Mouse (Mus musculus) midbrain, embryonic 15.5 days (tissue): ENCODE results near the gene Phf11c. TPM values are rescaled to one million over a fixed set of nuclear protein-coding genes. Genes with fewer than 3 reads are reported as not detected.
"Not testable (repeated sequence)": the region's sequence is repeated elsewhere in the genome, so short reads cannot be mapped to it uniquely, and the experiment has no call there.

Source experiments
- ATAC-seq: fragments of 200-750 bp; cut with Nextera tagmentation; replicated peaks from 2 replicates; pipeline ENCODE4 v1.8.0; 2017; ENCODE audit warnings: moderate TSS enrichment
- H3K27ac ChIP-seq: fragments of 300-500 bp; sonication (generic); 2 replicates; pipeline ENCODE4 v1.5.1; 2015; ENCODE audit warnings: mild to moderate bottlenecking, inconsistent platforms
- H3K27me3 ChIP-seq: fragments of 300-500 bp; sonication (generic); replicated peaks from 2 replicates; pipeline ENCODE4 v1.6.1; 2015; ENCODE audit warnings: inconsistent platforms
- H3K36me3 ChIP-seq: fragments of 300-500 bp; sonication (generic); replicated peaks from 2 replicates; pipeline ENCODE4 v1.6.1; 2015; ENCODE audit warnings: inconsistent platforms
- H3K4me1 ChIP-seq: fragments of 300-500 bp; sonication (generic); 2 replicates; pipeline ENCODE4 v1.6.1; 2015; ENCODE audit warnings: inconsistent platforms
- H3K4me2 ChIP-seq: fragments of 300-500 bp; sonication (generic); 2 replicates; pipeline ENCODE4 v1.6.1; 2015; ENCODE audit warnings: inconsistent platforms, mild to moderate bottlenecking, moderate library complexity
- H3K4me3 ChIP-seq: fragments of 300-500 bp; sonication (generic); 2 replicates; pipeline ENCODE4 v1.5.1; 2015; ENCODE audit warnings: mild to moderate bottlenecking, inconsistent platforms
- H3K9ac ChIP-seq: fragments of 300-500 bp; sonication (generic); 2 replicates; pipeline ENCODE4 v1.6.1; 2015; ENCODE audit warnings: mild to moderate bottlenecking, inconsistent platforms
- H3K9me3 ChIP-seq: fragments of 300-500 bp; sonication (generic); 2 replicates; pipeline ENCODE4 v1.6.1; 2016; ENCODE audit warnings: inconsistent platforms
- WGBS: fragments of 180-500 bp; shearing (Covaris S2); methylation state at CpG from one replicate; pipeline ENCODE4 v1.1.7; 2015; ENCODE audit warnings: mixed read lengths; 5-methylcytosine and 5-hydroxymethylcytosine counted together
- polyA plus RNA-seq: library from polyadenylated mRNA; unstranded; fragments of >200 nt; fragmentation: Nextera tagmentation; extraction: Ambion mirVana; gene quantifications from 2 replicates; pipeline ENCODE4 v1.2.1, GENCODE M21; 2015

The Phf11c gene
- polyA plus RNA-seq, 1 experiment from 2014 or later, result 0.37 TPM

DNA sequence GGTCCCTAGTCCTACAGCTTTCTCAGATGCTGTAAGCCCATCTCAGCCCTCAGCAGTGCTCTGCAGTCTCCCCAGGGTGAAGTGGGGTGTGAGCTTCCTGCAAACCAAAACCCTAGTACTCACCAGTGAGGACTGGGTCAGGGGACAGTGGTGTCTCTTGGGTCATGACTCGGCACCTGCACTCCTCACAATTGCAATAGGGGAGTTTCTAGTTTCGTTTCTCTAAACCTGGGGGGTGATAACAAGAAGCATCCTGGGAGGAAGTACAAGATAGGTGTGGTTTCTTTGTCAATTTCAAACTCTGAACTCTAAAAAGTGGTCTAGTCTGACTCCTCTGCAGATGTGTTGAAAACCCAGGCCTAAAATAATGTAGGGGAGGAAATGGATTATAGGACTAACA is 1.8 kb upstream of the Phf11c start:
- no peak overlapping the region for H3K4me2 ChIP-seq
- H3K27ac ChIP-seq, result no peak overlapping the region
- H3K27me3 ChIP-seq, result no peaks in the 10 kb centered on the region
- H3K9ac ChIP-seq, result no peak overlapping the region
- ATAC-seq, result no peak
- no peaks in the 10 kb centered on the region for H3K4me1 ChIP-seq
- no peaks in the 10 kb centered on the region for H3K9me3 ChIP-seq
- no peak overlapping the region for H3K4me3 ChIP-seq
- no peaks in the 10 kb centered on the region for H3K36me3 ChIP-seq
- 86% methylated on average over 2 of the region's 2 CpGs for WGBS

DNA sequence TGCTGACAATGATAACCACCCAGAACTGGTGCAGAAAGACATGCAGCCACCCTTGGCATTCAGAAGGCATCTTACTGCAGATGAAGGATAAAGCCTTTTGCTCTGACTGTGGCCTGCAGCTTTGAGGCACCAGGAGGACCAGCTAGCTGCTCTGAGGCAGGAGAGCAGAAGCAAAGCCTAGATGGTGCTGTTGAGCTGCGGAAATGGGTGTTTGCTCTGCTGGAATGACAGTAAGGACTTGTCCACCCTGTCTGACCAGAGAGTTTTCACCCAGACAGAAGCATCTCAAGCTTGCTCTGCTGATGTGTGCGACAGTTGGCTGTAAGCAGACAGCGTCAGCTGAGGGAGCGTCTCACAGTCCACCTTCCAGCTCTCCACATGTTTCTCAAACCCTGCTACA is 5.0 kb downstream of the Phf11c start:
- WGBS, result 78% methylated on average over 4 of the region's 4 CpGs
- not testable (repeated sequence) for H3K9me3 ChIP-seq

DNA sequence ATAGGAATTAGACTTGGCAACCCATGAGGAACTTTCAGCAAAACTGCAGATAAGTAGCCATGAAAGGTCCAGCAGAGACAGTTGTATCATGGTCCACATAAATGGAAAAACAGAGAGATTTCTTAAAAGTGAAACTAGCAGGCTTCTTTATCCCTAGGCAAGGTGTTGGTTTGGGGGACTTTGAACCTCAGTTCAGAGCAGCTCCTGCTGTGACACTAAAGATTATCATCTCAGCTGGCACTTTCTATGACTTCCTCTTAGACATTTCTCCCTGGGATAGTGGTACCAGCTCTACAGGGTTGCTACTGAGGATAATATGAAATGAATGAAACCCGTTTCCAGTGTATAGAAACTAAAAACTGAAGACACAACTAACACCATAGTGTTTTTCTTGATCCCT is 5.6 kb downstream of the Phf11c start:
- WGBS, result 61% methylated on average over 1 of the region's 1 CpGs
- Histone ChIP-seq H3K4me3 (no peak overlapping the region), H3K27ac (no peak overlapping the region), H3K9me3 (no peaks in the 10 kb centered on the region), H3K36me3 (no peaks in the 10 kb centered on the region), H3K4me2 (no peak overlapping the region), H3K9ac (no peak overlapping the region), H3K27me3 (no peaks in the 10 kb centered on the region), H3K4me1 (no peaks in the 10 kb centered on the region)
- no peak for ATAC-seq

More for the DNA sequence above, 5.0 kb downstream of the Phf11c start:
- not testable (repeated sequence) for H3K36me3 ChIP-seq, H3K4me3 ChIP-seq, ATAC-seq, H3K4me2 ChIP-seq, H3K4me1 ChIP-seq, H3K27me3 ChIP-seq, H3K27ac ChIP-seq, H3K9ac ChIP-seq

DNA sequence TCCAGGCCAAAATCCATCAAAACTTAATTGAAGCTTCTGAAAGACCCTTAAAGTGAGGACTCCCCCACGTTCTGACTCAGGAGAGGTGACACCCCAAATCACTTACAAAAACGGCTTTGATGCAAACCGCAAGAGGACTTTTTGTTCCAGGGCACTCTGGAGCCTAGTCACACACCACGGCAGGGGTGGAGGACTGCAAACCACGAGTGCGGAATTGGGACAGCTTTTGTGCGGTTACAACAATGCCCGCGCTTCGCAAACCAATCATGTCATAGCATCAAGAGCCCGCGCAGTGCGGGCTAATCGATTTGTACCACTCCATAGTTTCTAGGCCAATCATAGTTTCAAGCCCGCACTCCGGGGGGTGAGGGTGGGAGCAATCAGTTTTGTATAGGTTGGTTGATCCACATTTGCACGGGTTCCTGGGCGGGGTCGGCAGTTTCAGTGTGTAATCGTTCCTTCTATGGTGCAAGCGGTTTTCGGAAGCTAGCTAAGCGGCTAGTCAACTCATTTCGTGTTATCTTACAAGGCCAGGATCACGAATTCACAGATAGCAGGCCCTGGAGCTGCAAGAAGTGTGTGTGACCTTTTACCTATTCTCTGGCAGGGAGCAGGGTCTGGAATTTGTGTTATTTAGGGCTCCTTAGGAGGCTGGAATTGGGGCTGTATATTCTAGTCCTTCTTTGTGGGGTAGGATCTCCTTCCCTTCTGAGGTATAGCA is 24.7 kb downstream of the Phf11c start:
- 94% methylated on average over 25 of the region's 25 CpGs for WGBS
- no peak overlapping the region for H3K4me2 ChIP-seq
- no peaks in the 10 kb centered on the region for H3K9me3 ChIP-seq
- no peak overlapping the region for H3K9ac ChIP-seq
- H3K4me3 ChIP-seq, result no peak overlapping the region
- no peaks in the 10 kb centered on the region for H3K36me3 ChIP-seq
- H3K27ac ChIP-seq, result no peak overlapping the region
- no peaks in the 10 kb centered on the region for H3K4me1 ChIP-seq
- no peak for ATAC-seq
- H3K27me3 ChIP-seq, result no peaks in the 10 kb centered on the region

DNA sequence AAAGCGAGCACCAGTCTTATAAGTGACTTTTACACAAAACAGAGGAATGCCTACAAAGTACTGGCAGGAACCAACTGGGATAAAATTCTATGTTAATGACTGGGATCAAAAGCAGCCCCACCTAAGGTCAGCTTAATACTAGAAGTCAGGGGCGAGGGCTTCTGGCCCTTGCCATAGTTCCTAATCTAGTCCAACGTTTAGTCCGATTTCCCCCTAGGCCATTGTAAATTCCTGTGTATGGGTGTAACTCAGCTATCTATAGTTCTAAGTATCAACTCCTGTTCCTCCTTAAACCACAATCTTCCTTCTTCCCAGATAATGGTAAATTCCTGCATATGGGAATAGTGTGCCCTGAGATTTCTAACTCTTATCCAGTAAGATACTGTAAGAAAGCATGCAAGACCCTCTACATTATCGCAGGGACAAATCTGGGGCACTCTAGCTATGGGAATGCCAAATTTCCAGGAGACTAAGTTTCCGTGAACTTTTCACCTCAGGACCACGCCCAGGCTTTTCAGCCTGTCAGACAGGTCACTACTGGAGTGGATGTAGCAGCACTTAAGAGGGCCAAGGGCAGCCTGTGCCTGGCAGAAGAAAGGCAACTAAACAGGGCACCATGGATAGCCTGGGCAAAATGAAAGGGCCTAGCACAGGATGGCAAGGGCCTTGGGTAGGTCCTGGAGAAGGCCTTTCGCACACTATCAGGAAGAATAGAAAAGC is 28.6 kb downstream of the Phf11c start:
- WGBS, result 89% methylated on average over 8 of the region's 8 CpGs
- H3K9ac ChIP-seq, result no peak overlapping the region
- H3K4me1 ChIP-seq, result no peaks in the 10 kb centered on the region
- no peak overlapping the region for H3K4me2 ChIP-seq
- H3K36me3 ChIP-seq, result no peaks in the 10 kb centered on the region
- no peak overlapping the region for H3K27ac ChIP-seq
- H3K27me3 ChIP-seq, result no peaks in the 10 kb centered on the region
- no peak overlapping the region for H3K4me3 ChIP-seq
- H3K9me3 ChIP-seq, result no peaks in the 10 kb centered on the region
- no peak for ATAC-seq

DNA sequence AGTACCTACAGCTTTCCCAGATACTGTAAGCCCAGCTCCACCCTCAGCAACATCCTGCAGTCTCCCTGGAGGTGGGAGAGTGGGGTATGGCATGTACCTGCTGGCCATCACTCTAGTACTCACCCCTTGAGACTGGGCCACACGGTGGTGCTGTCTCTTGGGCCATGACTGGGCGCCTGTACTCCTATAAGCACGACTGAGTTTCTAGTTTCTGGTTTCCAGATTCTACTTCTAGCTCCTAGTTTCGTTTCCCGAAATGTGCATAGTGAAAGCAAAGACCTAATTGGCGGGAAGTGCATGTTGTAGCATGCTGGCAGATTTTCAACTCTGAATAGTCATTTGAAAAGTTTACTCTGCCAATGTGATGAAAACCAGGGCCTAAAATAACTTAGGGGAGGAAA is 29.9 kb downstream of the Phf11c start, which contains the start of gene Phf11d:
TSS of gene Phf11d (minus strand) at position 227 of the 401 bp plus-strand sequence.
- Histone ChIP-seq H3K4me1 (no peaks in the 10 kb centered on the region), H3K4me2 (no peak within 1 kb of the TSS), H3K9ac (no peak within 1 kb of the TSS), H3K36me3 (no peaks in the 10 kb centered on the region), H3K27me3 (no peaks in the 10 kb centered on the region), H3K27ac (no peak within 1 kb of the TSS), H3K4me3 (no peak within 1 kb of the TSS), H3K9me3 (no peaks in the 10 kb centered on the region)
- no peak for ATAC-seq
- 85% methylated on average over 6 of the region's 6 CpGs for WGBS

DNA sequence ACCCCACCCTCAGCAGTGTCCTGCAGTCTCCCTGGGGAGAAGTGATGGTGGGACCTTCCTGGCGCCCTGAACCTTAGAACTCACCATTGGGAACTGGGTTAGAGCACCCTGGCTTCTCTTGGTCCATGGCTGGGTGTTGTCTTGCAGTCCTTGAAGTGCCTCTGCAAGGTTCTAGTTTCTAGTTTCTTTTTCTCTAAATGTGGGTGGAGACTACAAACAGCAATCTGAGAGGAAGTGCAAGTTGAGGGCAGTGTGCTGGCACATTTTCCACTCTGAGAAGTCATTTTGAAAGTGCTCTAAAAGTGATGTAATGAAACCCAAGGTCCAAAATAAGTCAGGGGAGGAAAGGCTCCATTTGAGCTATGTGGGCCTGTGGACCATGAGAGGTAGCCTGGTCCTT is 54.0 kb downstream of the Phf11c start, which contains the start of gene Phf11b:
TSS of gene Phf11b (minus strand) at position 163 of the 400 bp plus-strand sequence.
- not testable (repeated sequence) for H3K9me3 ChIP-seq, ATAC-seq, H3K4me1 ChIP-seq, H3K9ac ChIP-seq, H3K36me3 ChIP-seq, H3K27me3 ChIP-seq, H3K4me3 ChIP-seq, H3K27ac ChIP-seq, H3K4me2 ChIP-seq
- 54% methylated on average over 1 of the region's 1 CpGs for WGBS

DNA sequence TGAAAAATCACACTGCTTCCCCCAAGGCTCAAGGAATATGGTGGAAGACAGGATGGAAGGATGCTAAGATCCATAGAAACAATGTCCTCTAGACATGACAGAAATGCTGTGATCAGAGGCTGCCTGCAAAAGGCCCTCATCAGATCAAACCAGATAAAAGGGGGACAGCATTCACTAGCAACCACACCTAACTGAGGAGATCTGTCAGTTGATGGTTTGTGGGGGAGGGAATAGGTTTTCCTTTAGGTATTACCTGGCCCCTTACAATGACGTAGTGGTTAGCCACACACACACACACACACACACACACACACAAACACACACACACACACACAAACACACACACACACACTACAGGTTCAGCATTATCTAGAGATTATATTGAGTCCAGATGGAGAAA is 55.6 kb downstream of the Phf11c start:
- H3K4me3 ChIP-seq, result no peak overlapping the region
- no peak for ATAC-seq
- 100% methylated on average over 1 of the region's 1 CpGs for WGBS
- no peaks in the 10 kb centered on the region for H3K36me3 ChIP-seq
- H3K9me3 ChIP-seq, result no peaks in the 10 kb centered on the region
- H3K4me1 ChIP-seq, result no peaks in the 10 kb centered on the region
- no peaks in the 10 kb centered on the region for H3K27me3 ChIP-seq
- no peak overlapping the region for H3K27ac ChIP-seq
- no peak overlapping the region for H3K9ac ChIP-seq
- no peak overlapping the region for H3K4me2 ChIP-seq

DNA sequence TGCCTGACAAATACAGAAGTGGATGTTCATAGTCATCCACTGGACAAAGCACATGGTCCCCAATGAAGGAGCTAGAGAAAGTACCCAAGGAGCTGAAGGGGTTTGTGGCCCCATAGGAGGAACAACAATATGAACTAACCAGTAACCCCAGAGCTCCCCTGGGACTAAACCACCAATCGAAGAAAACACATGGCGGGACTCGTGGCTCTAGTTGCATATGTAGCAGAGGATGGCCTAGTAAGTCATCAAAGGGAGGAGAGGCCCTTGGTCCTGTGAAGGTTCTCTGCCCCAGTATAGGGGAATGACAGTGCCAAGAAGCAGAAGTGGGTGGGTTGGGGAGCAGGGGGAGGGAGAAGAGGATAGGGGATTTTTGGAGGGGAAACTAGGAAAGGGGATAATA is 59.1 kb downstream of the Phf11c start:
- WGBS, result 98% methylated on average over 3 of the region's 3 CpGs
- H3K4me2 ChIP-seq, H3K9ac ChIP-seq, H3K4me3 ChIP-seq, H3K36me3 ChIP-seq, H3K4me1 ChIP-seq, H3K27me3 ChIP-seq, H3K27ac ChIP-seq, ATAC-seq, H3K9me3 ChIP-seq: not testable (repeated sequence)

Other genes with a start within 250 kb of the Phf11c start
- gene Gm5142, start 216.6 kb downstream of the Phf11c start, polyA plus RNA-seq, result not detected in 2 replicates
- 60.9 and 63.7 TPM in 2 replicates for gene Rcbtb1, start 194.2 kb downstream of the Phf11c start, polyA plus RNA-seq
- gene Gm6904, start 135.2 kb downstream of the Phf11c start, polyA plus RNA-seq, result not detected in 2 replicates
- 0.22 TPM in 1 of 2 replicates, not detected in the other for gene Phf11a, start 97.9 kb downstream of the Phf11c start, polyA plus RNA-seq
- gene Phf11b, start 54.0 kb downstream of the Phf11c start, polyA plus RNA-seq, result 0.87 TPM in 1 of 2 replicates, not detected in the other
- 0.50 and 0.60 TPM in 2 replicates for gene Phf11d, start 29.9 kb downstream of the Phf11c start, polyA plus RNA-seq
- gene Setdb2, start 45.5 kb upstream of the Phf11c start, polyA plus RNA-seq, result 6.5 TPM in 2 replicates
- 19.0 and 19.8 TPM in 2 replicates for gene Cab39l, start 45.6 kb upstream of the Phf11c start, polyA plus RNA-seq
- 36.7 and 37.1 TPM in 2 replicates for gene Cdadc1, start 202.6 kb upstream of the Phf11c start, polyA plus RNA-seq
- 5.0 and 6.2 TPM in 2 replicates for gene Shisa2, start 229.9 kb upstream of the Phf11c start, polyA plus RNA-seq